Comparison of ENCODE assay signal across 8 mouse cellular contexts in genomic region chr7:73771384-73772274, GRCm38 (mm10). TPM values are rescaled to one million over a fixed set of nuclear protein-coding genes. Genes with fewer than 3 reads are reported as not detected.
DNase-seq lines count a peak whose midpoint lies in the region; ATAC-seq and TF ChIP-seq lines count a peak whose summit lies in the region.

No protein-coding gene starts in this region.

- no peaks in the 10 kb centered on the region for H3K36me3 ChIP-seq in kidney, adult 2 months (ENCODE audit: control insufficient read depth, insufficient read depth, low read length)
- H3K36me3 ChIP-seq in forebrain, embryonic 14.5 days (ENCODE audit: control insufficient read depth, insufficient read depth, low read length), result no peaks in the 10 kb centered on the region
- H3K36me3 ChIP-seq in kidney, postnatal 0 days (ENCODE audit: insufficient read depth, low read length), result no peaks in the 10 kb centered on the region
- H3K36me3 ChIP-seq in neural tube, embryonic 11.5 days (ENCODE audit: control insufficient read depth, insufficient read depth, low read length), result no peaks in the 10 kb centered on the region

- DNase-seq in kidney, adult 2 months, result peak; percentile 22
- no peak for DNase-seq in kidney, adult 18-20 months
- DNase-seq in Muller cell, postnatal 12 days (ENCODE audit: inconsistent ontology term), result peak; percentile 92
- peak; percentile 40 for DNase-seq in forebrain, embryonic 14.5 days (ENCODE audit: low spot score)
- peak; percentile 55 for DNase-seq in kidney, postnatal 0 days (ENCODE audit: low spot score)
- DNase-seq in neural tube, embryonic 11.5 days (ENCODE audit: low spot score), result peak; percentile 38
- DNase-seq in natural killer cell, adult 2 months (ENCODE audit: low spot score in 2 of 2), result no peak
- no peak for DNase-seq in layer of hippocampus, adult 9-10 months (ENCODE audit: low spot score)

- WGBS in kidney, adult 2 months, result 32% methylated on average over 19 of the region's 19 CpGs
- WGBS in forebrain, embryonic 14.5 days, result 48% methylated on average over 19 of the region's 19 CpGs
- whole genome bisulfite sequencing in kidney, postnatal 0 days, result 35% methylated on average over 19 of the region's 19 CpGs
- WGBS in neural tube, embryonic 11.5 days, result 45% methylated on average over 19 of the region's 19 CpGs

- no peak for TF ChIP-seq CTCF in kidney, adult 2 months (conservative IDR thresholded peaks at IDR 0.05; ENCODE audit: insufficient read depth, insufficient read length, low read depth, low read length)
- TF ChIP-seq CTCF in kidney, postnatal 0 days (IDR thresholded peaks at IDR 0.05; ENCODE audit: low read depth), result peak; percentile 34; the same call in 1 of the 2 replicates

- no peak overlapping the region for H3K4me3 ChIP-seq in kidney, adult 2 months (ENCODE audit: insufficient read depth, low read depth, low read length)
- H3K4me3 ChIP-seq in forebrain, embryonic 14.5 days (ENCODE audit: low read depth, low read length), result no peak overlapping the region
- H3K4me3 ChIP-seq in kidney, postnatal 0 days (replicated peaks; ENCODE audit: low read depth, low read length), result no peak overlapping the region
- no peak overlapping the region for H3K4me3 ChIP-seq in neural tube, embryonic 11.5 days (ENCODE audit: low read depth, low read length)

- no peaks in the 10 kb centered on the region for H3K4me1 ChIP-seq in kidney, adult 2 months (ENCODE audit: control insufficient read depth, insufficient read depth, low read length)
- 0 out of 2 replicates have a peak, but pooled peaks cover 5% of the 10 kb centered on the region for H3K4me1 ChIP-seq in forebrain, embryonic 14.5 days (ENCODE audit: control insufficient read depth, insufficient read depth, low read length)
- H3K4me1 ChIP-seq in kidney, postnatal 0 days (replicated peaks; ENCODE audit: insufficient read depth, low read length), result 0 out of 2 replicates have a peak, but pooled peaks cover 4% of the 10 kb centered on the region
- H3K4me1 ChIP-seq in neural tube, embryonic 11.5 days (ENCODE audit: control insufficient read depth, insufficient read depth, low read length), result peaks cover 4% of the 10 kb centered on the region; the same call in 1 of the 2 replicates

- no peak for TF ChIP-seq POLR2A in kidney, adult 2 months (IDR thresholded peaks at IDR 0.05; ENCODE audit: low read depth, low read length)

- no peak overlapping the region for H3K4me2 ChIP-seq in forebrain, embryonic 14.5 days (ENCODE audit: low read length)
- H3K4me2 ChIP-seq in kidney, postnatal 0 days (ENCODE audit: low read length), result no peak overlapping the region
- no peak overlapping the region for H3K4me2 ChIP-seq in neural tube, embryonic 11.5 days (ENCODE audit: low read depth)

- H3K9ac ChIP-seq in forebrain, embryonic 14.5 days (ENCODE audit: low read length), result no peak overlapping the region
- H3K9ac ChIP-seq in kidney, postnatal 0 days (ENCODE audit: low read depth, low read length), result no peak overlapping the region
- no peak overlapping the region for H3K9ac ChIP-seq in neural tube, embryonic 11.5 days (ENCODE audit: low read length)

- H3K27ac ChIP-seq in kidney, adult 2 months (ENCODE audit: insufficient read depth, low read depth, low read length), result 0 out of 2 replicates have a peak overlapping the region, but pooled peaks have one; percentile 18
- H3K27ac ChIP-seq in forebrain, embryonic 14.5 days (ENCODE audit: low read depth, low read length), result no peak overlapping the region
- no peak overlapping the region for H3K27ac ChIP-seq in kidney, postnatal 0 days
- H3K27ac ChIP-seq in neural tube, embryonic 11.5 days (ENCODE audit: low read depth, low read length), result no peak overlapping the region

- H3K9me3 ChIP-seq in forebrain, embryonic 14.5 days (replicated peaks; ENCODE audit: control insufficient read depth, low read length), result no peaks in the 10 kb centered on the region
- H3K9me3 ChIP-seq in kidney, postnatal 0 days (replicated peaks; ENCODE audit: low read length), result no peaks in the 10 kb centered on the region
- no peaks in the 10 kb centered on the region for H3K9me3 ChIP-seq in neural tube, embryonic 11.5 days (ENCODE audit: control insufficient read depth, low read length)

- no peaks in the 10 kb centered on the region for H3K27me3 ChIP-seq in kidney, adult 2 months (replicated peaks; ENCODE audit: control insufficient read depth, insufficient read depth, low read length)
- no peaks in the 10 kb centered on the region for H3K27me3 ChIP-seq in forebrain, embryonic 14.5 days (replicated peaks; ENCODE audit: control insufficient read depth, insufficient read depth, low read length)
- H3K27me3 ChIP-seq in kidney, postnatal 0 days (ENCODE audit: insufficient read depth, low read length), result no peaks in the 10 kb centered on the region
- no peaks in the 10 kb centered on the region for H3K27me3 ChIP-seq in neural tube, embryonic 11.5 days (ENCODE audit: control insufficient read depth, insufficient read depth, low read length)

- ATAC-seq in forebrain, embryonic 14.5 days, result peak; percentile 37; the same call in 1 of the 2 replicates
- 0 out of 2 replicates have a peak, but pooled peaks have one; percentile 52 for ATAC-seq in kidney, postnatal 0 days (replicated peaks; ENCODE audit: low FRiP score, low read depth)
- ATAC-seq in neural tube, embryonic 11.5 days (ENCODE audit: insufficient read depth, low FRiP score, low TSS enrichment), result no peak

RNA-seq across cellular contexts. Expression of gene Fam174b, which starts 31.5 kb away (rescaled TPM):
- 17.1 and 17.4 TPM in 2 replicates for polyA plus RNA-seq in kidney, adult 2 months (2012; rRNA removed)
- 13.2 and 22.6 TPM in 2 replicates for polyA plus RNA-seq in forebrain, embryonic 14.5 days (2014; fragmentation: Nextera tagmentation; extraction: Ambion mirVana)
- 28.8 and 30.5 TPM in 2 replicates for polyA plus RNA-seq in kidney, postnatal 0 days (2015; fragmentation: Nextera tagmentation; extraction: Ambion mirVana)
- polyA plus RNA-seq in neural tube, embryonic 11.5 days (2014; fragmentation: Nextera tagmentation; extraction: Ambion mirVana), result 24.1 and 24.3 TPM in 2 replicates

Comparison
In these comparisons a context has a peak if more than half of its experiments do, and no peak if none do; other contexts are left out.
1. DNase-seq: peak in kidney, adult 2 months (single experiment), Muller cell, postnatal 12 days (single experiment), forebrain, embryonic 14.5 days (single experiment), kidney, postnatal 0 days (single experiment) and neural tube, embryonic 11.5 days (single experiment); none in kidney, adult 18-20 months (single experiment), natural killer cell, adult 2 months (0 of 2) and layer of hippocampus, adult 9-10 months (single experiment).